Mouse (Mus musculus) heart, postnatal 0 days (tissue): ENCODE data around the gene Cdkl3. TPM values are rescaled to one million over a fixed set of nuclear protein-coding genes. Genes with fewer than 3 reads are reported as not detected.

Source experiments
- ATAC-seq: fragments of 200-750 bp; cut with Nextera tagmentation; 2 replicates; pipeline ENCODE4 v1.8.0; 2017; ENCODE audit warnings: low read depth, moderate number of reproducible peaks, moderate library complexity; ENCODE audit not compliant: insufficient read depth
- DNase-seq: peaks from one replicate; pipeline ENCODE4 v3.0.0-alpha.2; 2016; ENCODE audit warnings: low spot score
- H3K27ac ChIP-seq: fragments of 300-500 bp; sonication (generic); 2 replicates; pipeline ENCODE4 v1.5.1; 2014; ENCODE audit warnings: low read depth, mild to moderate bottlenecking
- H3K27me3 ChIP-seq: fragments of 300-500 bp; sonication (generic); 2 replicates; pipeline ENCODE4 v1.6.1; 2014; ENCODE audit warnings: low read length, mixed read lengths; ENCODE audit not compliant: control insufficient read depth, insufficient read depth
- H3K36me3 ChIP-seq: fragments of 300-500 bp; sonication (generic); replicated peaks from 2 replicates; pipeline ENCODE4 v1.6.1; 2014; ENCODE audit warnings: low read length, mixed read lengths; ENCODE audit not compliant: control insufficient read depth, insufficient read depth
- H3K4me1 ChIP-seq: fragments of 300-500 bp; sonication (generic); 2 replicates; pipeline ENCODE4 v1.6.1; 2014; ENCODE audit warnings: antibody characterized with exemption; ENCODE audit not compliant: control insufficient read depth, insufficient read depth
- H3K4me2 ChIP-seq: fragments of 300-500 bp; sonication (generic); 2 replicates; pipeline ENCODE4 v1.6.1; 2014; ENCODE audit warnings: low read depth, mild to moderate bottlenecking, low read length, moderate library complexity
- H3K4me3 ChIP-seq: fragments of 300-500 bp; sonication (generic); 2 replicates; pipeline ENCODE4 v1.5.1; 2014; ENCODE audit warnings: low read depth, low read length
- H3K9ac ChIP-seq: fragments of 300-500 bp; sonication (generic); replicated peaks from 2 replicates; pipeline ENCODE4 v1.6.1; 2014; ENCODE audit warnings: low read depth, low read length, mixed read lengths
- H3K9me3 ChIP-seq: fragments of 300-500 bp; sonication (generic); replicated peaks from 2 replicates; pipeline ENCODE4 v1.6.1; 2016; ENCODE audit warnings: low read length; ENCODE audit not compliant: control insufficient read depth
- CTCF ChIP-seq: IDR thresholded peaks from 2 replicates; pipeline ENCODE4 v1.5.1; 2016; ENCODE audit warnings: antibody characterized with exemption, control low read depth, low read depth
- EP300 ChIP-seq: IDR thresholded peaks from 2 replicates; pipeline ENCODE4 v1.6.1; 2016; ENCODE audit warnings: antibody characterized with exemption, low read depth
- WGBS: fragments of 180-500 bp; shearing (Covaris S2); extraction: QIAGEN DNeasy Blood & Tissue Kit; methylation state at CpG from one replicate; pipeline ENCODE4 v1.1.7; 2014; 5-methylcytosine and 5-hydroxymethylcytosine counted together
- polyA plus RNA-seq: library from polyadenylated mRNA; unstranded; fragments of >200 nt; fragmentation: Nextera tagmentation; extraction: Ambion mirVana; gene quantifications from 2 replicates; pipeline ENCODE4 v1.2.1, GENCODE M21; 2015
- total RNA-seq: library from RNA; depleted of rRNA; stranded (reverse); fragments of >200 nt; gene quantifications from 2 replicates; pipeline ENCODE4 v1.2.3, GENCODE M21; 2014; ENCODE audit warnings: low replicate concordance

Gene Cdkl3
- total and polyA plus RNA-seq, 2 experiments from 2014 or later, result 2.3 to 13.1 TPM

DNA sequence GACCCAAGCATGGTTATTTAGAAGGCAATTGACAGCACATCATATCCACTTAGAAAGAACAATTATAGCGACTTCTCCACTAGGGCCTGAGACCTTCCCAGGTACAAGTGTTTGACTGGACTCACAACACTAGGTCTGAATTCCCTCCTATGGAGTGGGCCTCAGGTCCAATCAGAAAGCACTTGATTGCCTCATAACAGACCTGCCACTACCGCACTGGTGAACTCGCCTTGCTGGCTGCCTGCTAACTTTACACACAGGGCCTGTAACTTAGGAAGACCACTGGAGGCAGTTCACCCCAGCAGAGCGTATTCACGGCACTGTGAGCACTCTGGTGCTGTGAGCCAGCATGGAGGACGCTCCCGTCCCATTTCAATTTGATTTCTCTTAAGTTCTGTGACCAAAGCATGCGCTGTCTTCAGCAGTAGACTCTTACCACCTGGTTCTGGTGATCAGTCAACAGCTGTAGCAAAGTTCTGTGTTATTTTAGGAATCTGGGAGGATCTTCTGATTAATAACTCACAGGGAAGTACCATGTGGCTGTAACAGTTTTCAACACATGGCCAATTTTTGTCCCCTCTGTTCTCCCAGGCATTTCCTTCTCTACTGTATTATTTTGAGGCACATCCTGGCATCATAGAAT lies 69.6 kb downstream of the Cdkl3 start:
- Histone ChIP-seq H3K27ac (no peak overlapping the region), H3K36me3 (no peaks in the 10 kb centered on the region), H3K27me3 (no peaks in the 10 kb centered on the region), H3K4me1 (0 out of 2 replicates have a peak, but pooled peaks cover 7% of the 10 kb centered on the region), H3K4me3 (no peak overlapping the region), H3K9ac (no peak overlapping the region), H3K4me2 (no peak overlapping the region), H3K9me3 (no peaks in the 10 kb centered on the region)
- 78% methylated on average over 8 of the region's 8 CpGs for WGBS
- TF ChIP-seq CTCF (no peak), EP300 (no peak)
- DNase-seq (no peak), ATAC-seq (no peak)

DNA sequence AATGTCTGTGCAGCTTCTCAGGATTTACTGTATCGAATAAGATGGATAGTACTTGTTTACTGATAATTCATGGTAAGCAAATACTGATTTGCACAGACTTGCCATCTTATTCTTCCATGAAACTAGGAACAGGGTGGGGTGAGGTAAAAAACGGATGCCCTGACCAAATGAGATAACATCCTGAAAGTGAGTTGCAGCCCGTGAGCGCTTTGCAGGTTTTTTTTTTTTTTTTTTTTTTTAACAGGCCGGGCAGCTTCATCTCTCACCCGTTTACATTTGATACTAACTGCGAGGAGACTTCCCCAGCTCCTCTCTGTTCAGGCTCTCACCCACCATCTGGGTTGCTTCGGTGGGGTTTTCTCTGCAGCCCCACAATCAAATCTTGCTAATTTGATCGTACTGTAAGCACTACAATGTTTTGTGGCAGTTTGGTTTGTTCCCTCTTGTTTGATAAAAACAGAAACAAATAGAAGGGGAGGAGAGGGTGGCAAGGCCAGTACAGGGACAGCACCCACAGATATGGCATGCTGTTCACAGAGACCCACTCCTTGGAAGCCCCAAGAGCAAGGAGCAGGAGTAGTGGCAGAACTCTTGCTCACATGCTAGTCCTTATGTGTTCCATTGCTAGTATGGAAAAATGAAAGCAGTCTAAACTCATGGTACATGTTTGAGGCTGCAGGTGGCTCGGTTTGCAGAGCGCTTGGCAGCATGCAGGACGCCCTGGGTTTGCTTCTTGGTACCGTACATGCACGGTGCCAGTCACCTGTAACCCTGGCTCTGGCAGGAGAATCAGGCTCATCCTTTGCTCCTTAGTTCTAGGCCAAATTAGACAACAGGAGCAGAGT lies 70.8 kb downstream of the Cdkl3 start:
- H3K4me2 ChIP-seq, result no peak overlapping the region
- TF ChIP-seq EP300, result no peak
- TF ChIP-seq CTCF, result no peak
- WGBS, result 59% methylated on average over 14 of the region's 14 CpGs
- H3K36me3 ChIP-seq, result no peaks in the 10 kb centered on the region
- DNase-seq (no peak), ATAC-seq (no peak)
- H3K27ac ChIP-seq, result peak overlapping the region; percentile 34; the same call in 1 of the 2 replicates
- no peaks in the 10 kb centered on the region for H3K9me3 ChIP-seq
- H3K4me1 ChIP-seq, result 0 out of 2 replicates have a peak, but pooled peaks cover 7% of the 10 kb centered on the region
- no peak overlapping the region for H3K4me3 ChIP-seq
- no peaks in the 10 kb centered on the region for H3K27me3 ChIP-seq
- no peak overlapping the region for H3K9ac ChIP-seq

DNA sequence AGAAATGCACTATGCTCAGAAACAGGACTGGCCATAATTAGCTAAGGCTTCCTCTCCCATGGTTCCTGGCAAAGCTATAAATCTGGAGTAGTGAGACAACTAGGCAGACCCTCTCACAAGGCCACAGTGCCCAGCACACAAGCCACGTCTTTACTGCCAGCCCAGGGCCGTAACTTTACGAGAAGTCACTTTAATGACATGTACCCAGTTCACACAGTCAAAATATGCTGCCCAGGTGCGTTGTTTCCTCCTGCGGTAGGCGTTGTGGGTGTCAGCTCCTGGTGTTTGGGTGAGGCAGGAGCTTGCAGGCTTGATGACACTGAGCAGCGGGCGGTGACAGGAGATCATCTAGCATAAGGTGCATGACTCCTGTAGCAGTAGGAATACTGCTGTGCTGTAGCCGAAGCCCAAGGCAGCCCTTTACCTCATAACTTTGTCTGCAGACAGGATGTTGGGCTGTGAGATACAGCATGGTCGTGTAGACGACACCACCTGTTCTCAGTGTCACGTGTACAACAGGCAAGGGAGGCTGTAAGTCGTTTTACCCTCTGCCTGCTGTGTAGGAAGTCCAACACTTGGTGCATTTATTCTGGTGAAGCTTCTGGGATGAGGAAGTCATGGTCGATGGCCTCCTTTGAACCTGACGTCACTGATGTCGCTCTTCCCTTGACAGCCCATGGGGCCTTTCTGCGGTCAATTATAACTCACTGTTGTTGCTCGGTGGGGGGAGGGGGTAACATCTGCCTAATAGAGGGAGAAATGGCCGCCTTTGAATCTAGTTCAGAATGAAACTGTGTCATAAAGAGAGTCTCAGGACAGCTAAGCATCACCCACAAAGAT lies 72.0 kb downstream of the Cdkl3 start:
- Histone ChIP-seq H3K36me3 (no peaks in the 10 kb centered on the region), H3K4me3 (no peak overlapping the region), H3K9ac (no peak overlapping the region), H3K9me3 (no peaks in the 10 kb centered on the region), H3K27me3 (no peaks in the 10 kb centered on the region), H3K4me2 (no peak overlapping the region), H3K4me1 (0 out of 2 replicates have a peak, but pooled peaks cover 7% of the 10 kb centered on the region), H3K27ac (peak overlapping the region; percentile 63; the same call in 1 of the 2 replicates)
- ATAC-seq, result no peak
- WGBS, result 65% methylated on average over 19 of the region's 19 CpGs
- TF ChIP-seq EP300 (no peak), CTCF (no peak)
- DNase-seq, result no peak

DNA sequence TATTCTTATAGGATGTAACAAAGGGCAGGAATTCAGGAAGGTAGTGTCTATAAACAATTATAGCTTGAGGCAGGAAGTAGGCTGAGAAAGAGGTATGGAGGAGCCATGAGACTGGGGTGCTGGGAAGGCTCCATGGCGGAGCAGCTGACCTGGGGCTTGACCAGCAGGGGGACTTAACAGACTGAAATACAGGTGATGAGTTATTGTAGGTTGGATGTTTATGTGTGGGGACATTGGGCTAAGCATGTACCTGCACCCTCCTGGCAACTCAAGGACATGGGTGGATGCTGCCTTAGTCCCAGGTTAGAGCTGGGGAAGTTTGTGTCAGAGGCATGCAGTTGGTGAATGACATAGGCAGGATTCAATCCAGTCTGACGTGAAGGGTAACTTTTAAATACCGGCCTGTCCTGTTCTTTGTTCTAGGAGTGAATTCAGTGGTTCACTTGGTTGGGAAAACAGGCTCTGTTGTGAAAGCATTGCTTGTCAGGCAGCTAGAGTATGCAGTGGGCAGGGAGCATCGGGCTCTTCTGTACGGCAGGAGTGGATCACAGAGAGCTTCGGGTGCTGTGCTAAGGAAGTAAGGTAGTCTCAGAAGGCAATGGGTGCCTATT lies 72.8 kb downstream of the Cdkl3 start:
- H3K9me3 ChIP-seq, result no peaks in the 10 kb centered on the region
- H3K4me1 ChIP-seq, result 0 out of 2 replicates have a peak, but pooled peaks cover 7% of the 10 kb centered on the region
- DNase-seq (no peak), ATAC-seq (no peak)
- H3K36me3 ChIP-seq, result no peaks in the 10 kb centered on the region
- no peak overlapping the region for H3K4me2 ChIP-seq
- TF ChIP-seq CTCF (no peak), EP300 (no peak)
- no peaks in the 10 kb centered on the region for H3K27me3 ChIP-seq
- WGBS, result 85% methylated on average over 6 of the region's 6 CpGs
- no peak overlapping the region for H3K9ac ChIP-seq
- H3K27ac ChIP-seq, result peak overlapping the region; percentile 63
- no peak overlapping the region for H3K4me3 ChIP-seq

DNA sequence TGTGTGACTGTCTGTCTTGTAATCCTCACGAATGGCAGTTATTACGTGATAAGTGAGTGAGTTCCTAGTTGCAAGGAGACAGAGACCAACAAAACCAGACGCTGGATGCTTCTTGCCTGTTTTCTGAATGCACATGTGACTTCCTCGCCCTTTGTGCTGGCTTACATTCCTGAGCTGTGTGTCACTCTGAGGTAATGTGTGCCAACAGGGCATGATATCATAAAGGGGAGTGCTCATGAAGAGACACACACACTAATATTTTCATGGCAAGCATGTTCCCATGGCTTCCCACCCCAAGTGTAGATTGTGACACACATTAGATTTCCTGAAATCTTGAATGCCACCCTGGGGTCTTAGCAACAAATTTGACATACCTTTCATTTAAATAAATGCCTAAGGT lies 73.9 kb downstream of the Cdkl3 start:
- H3K27me3 ChIP-seq, result no peaks in the 10 kb centered on the region
- no peaks in the 10 kb centered on the region for H3K9me3 ChIP-seq
- TF ChIP-seq CTCF, result no peak
- TF ChIP-seq EP300, result peak; percentile 53; the same call in 1 of the 2 replicates
- WGBS, result 16% methylated on average over 4 of the region's 4 CpGs
- 0 out of 2 replicates have a peak, but pooled peaks cover 7% of the 10 kb centered on the region for H3K4me1 ChIP-seq
- DNase-seq (peak; percentile 83), ATAC-seq (peak; percentile 85)
- H3K4me2 ChIP-seq, result no peak overlapping the region
- H3K4me3 ChIP-seq, result no peak overlapping the region
- H3K36me3 ChIP-seq, result no peaks in the 10 kb centered on the region
- H3K27ac ChIP-seq, result peak overlapping the region; percentile 63
- H3K9ac ChIP-seq, result no peak overlapping the region
